Mouse (Mus musculus): Measurements from ENCODE around the gene Adk. TPM values are rescaled to one million over a fixed set of nuclear protein-coding genes. Genes with fewer than 3 reads are reported as not detected.

Gene Adk
- polyA plus RNA-seq, 1 experiment, result 1.0 TPM

GRCm38 (mm10) chr14:21034791-21035190, 17.6 kb upstream of the Adk start:
- peaks cover 91% of the 10 kb centered on the region for H3K36me3 ChIP-seq (ENCODE audit: control insufficient read depth)
- peaks cover 14% of the 10 kb centered on the region for H3K4me1 ChIP-seq (ENCODE audit: control insufficient read depth)
- H3K4me3 ChIP-seq (replicated peaks), result no peak overlapping the region
- no peak for TF ChIP-seq GATA1 (IDR thresholded peaks at IDR 0.05; ENCODE audit: low read length)
- no peak for TF ChIP-seq TAL1 (IDR thresholded peaks at IDR 0.05; ENCODE audit: low read length)
- H3K27me3 ChIP-seq (ENCODE audit: control insufficient read depth), result no peaks in the 10 kb centered on the region
- H3K9me3 ChIP-seq (ENCODE audit: control insufficient read depth, low read length), result no peaks in the 10 kb centered on the region

- no peak overlapping the region for H3K4me3 ChIP-seq (replicated peaks)
- H3K4me1 ChIP-seq (ENCODE audit: control insufficient read depth), result peaks cover 12% of the 10 kb centered on the region
- peaks cover 74% of the 10 kb centered on the region for H3K36me3 ChIP-seq (ENCODE audit: control insufficient read depth)
- TF ChIP-seq GATA1 (IDR thresholded peaks at IDR 0.05; ENCODE audit: low read length) (no peak), TAL1 (IDR thresholded peaks at IDR 0.05; ENCODE audit: low read length) (no peak)
- no peaks in the 10 kb centered on the region for H3K9me3 ChIP-seq (ENCODE audit: control insufficient read depth, low read length)
- no peaks in the 10 kb centered on the region for H3K27me3 ChIP-seq (ENCODE audit: control insufficient read depth)
Measured at GRCm38 (mm10) chr14:21039077-21039476, 13.3 kb upstream of the Adk start.

GRCm38 (mm10) chr14:21039623-21040022, 12.8 kb upstream of the Adk start:
- H3K4me3 ChIP-seq (replicated peaks), result no peak overlapping the region
- peaks cover 12% of the 10 kb centered on the region for H3K4me1 ChIP-seq (ENCODE audit: control insufficient read depth)
- H3K36me3 ChIP-seq (ENCODE audit: control insufficient read depth), result peaks cover 71% of the 10 kb centered on the region
- H3K9me3 ChIP-seq (ENCODE audit: control insufficient read depth, low read length), result no peaks in the 10 kb centered on the region
- TF ChIP-seq GATA1 (IDR thresholded peaks at IDR 0.05; ENCODE audit: low read length), result no peak
- TF ChIP-seq TAL1 (IDR thresholded peaks at IDR 0.05; ENCODE audit: low read length), result no peak
- H3K27me3 ChIP-seq (ENCODE audit: control insufficient read depth), result no peaks in the 10 kb centered on the region

- H3K4me3 ChIP-seq (replicated peaks), result no peak overlapping the region
- H3K27me3 ChIP-seq (ENCODE audit: control insufficient read depth), result no peaks in the 10 kb centered on the region
- TF ChIP-seq GATA1 (IDR thresholded peaks at IDR 0.05; ENCODE audit: low read length) (no peak), TAL1 (IDR thresholded peaks at IDR 0.05; ENCODE audit: low read length) (no peak)
- H3K4me1 ChIP-seq (ENCODE audit: control insufficient read depth), result peaks cover 21% of the 10 kb centered on the region
- H3K36me3 ChIP-seq (ENCODE audit: control insufficient read depth), result peaks cover 24% of the 10 kb centered on the region
- H3K9me3 ChIP-seq (ENCODE audit: control insufficient read depth, low read length), result peaks cover 6% of the 10 kb centered on the region; the same call in 1 of the 2 replicates
Measured at GRCm38 (mm10) chr14:21047840-21048239, 4.5 kb upstream of the Adk start.

- no peaks in the 10 kb centered on the region for H3K27me3 ChIP-seq (ENCODE audit: control insufficient read depth)
- H3K4me3 ChIP-seq (replicated peaks), result no peak overlapping the region
- peaks cover 21% of the 10 kb centered on the region for H3K36me3 ChIP-seq (ENCODE audit: control insufficient read depth)
- TF ChIP-seq GATA1 (IDR thresholded peaks at IDR 0.05; ENCODE audit: low read length) (no peak), TAL1 (IDR thresholded peaks at IDR 0.05; ENCODE audit: low read length) (no peak)
- H3K9me3 ChIP-seq (ENCODE audit: control insufficient read depth, low read length), result peaks cover 6% of the 10 kb centered on the region; the same call in 1 of the 2 replicates
- peaks cover 29% of the 10 kb centered on the region for H3K4me1 ChIP-seq (ENCODE audit: control insufficient read depth)
Measured at GRCm38 (mm10) chr14:21048879-21049278, 3.5 kb upstream of the Adk start.

- Histone ChIP-seq H3K4me1 (ENCODE audit: control insufficient read depth) (peaks cover 35% of the 10 kb centered on the region), H3K36me3 (ENCODE audit: control insufficient read depth) (peaks cover 15% of the 10 kb centered on the region), H3K9me3 (ENCODE audit: control insufficient read depth, low read length) (peaks cover 6% of the 10 kb centered on the region; the same call in 1 of the 2 replicates), H3K4me3 (replicated peaks) (peak overlapping the region; percentile 98), H3K27me3 (ENCODE audit: control insufficient read depth) (no peaks in the 10 kb centered on the region)
- TF ChIP-seq TAL1 (IDR thresholded peaks at IDR 0.05; ENCODE audit: low read length) (no peak), GATA1 (IDR thresholded peaks at IDR 0.05; ENCODE audit: low read length) (no peak)
Measured at GRCm38 (mm10) chr14:21050734-21051133, 1.6 kb upstream of the Adk start.

- peak overlapping the region; percentile 98 for H3K4me3 ChIP-seq (replicated peaks)
- H3K9me3 ChIP-seq (ENCODE audit: control insufficient read depth, low read length), result peaks cover 6% of the 10 kb centered on the region; the same call in 1 of the 2 replicates
- peaks cover 35% of the 10 kb centered on the region for H3K4me1 ChIP-seq (ENCODE audit: control insufficient read depth)
- H3K36me3 ChIP-seq (ENCODE audit: control insufficient read depth), result peaks cover 11% of the 10 kb centered on the region
- no peak for TF ChIP-seq GATA1 (IDR thresholded peaks at IDR 0.05; ENCODE audit: low read length)
- no peak for TF ChIP-seq TAL1 (IDR thresholded peaks at IDR 0.05; ENCODE audit: low read length)
- H3K27me3 ChIP-seq (ENCODE audit: control insufficient read depth), result no peaks in the 10 kb centered on the region
Measured at GRCm38 (mm10) chr14:21051380-21052111, 828 bp upstream of the Adk start.

- H3K36me3 ChIP-seq (ENCODE audit: control insufficient read depth), result peaks cover 11% of the 10 kb centered on the region
- peaks cover 6% of the 10 kb centered on the region; the same call in 1 of the 2 replicates for H3K9me3 ChIP-seq (ENCODE audit: control insufficient read depth, low read length)
- TF ChIP-seq TAL1 (IDR thresholded peaks at IDR 0.05; ENCODE audit: low read length) (no peak), GATA1 (IDR thresholded peaks at IDR 0.05; ENCODE audit: low read length) (no peak)
- H3K4me1 ChIP-seq (ENCODE audit: control insufficient read depth), result peaks cover 35% of the 10 kb centered on the region
- H3K4me3 ChIP-seq (replicated peaks), result peak overlapping the region; percentile 98
- no peaks in the 10 kb centered on the region for H3K27me3 ChIP-seq (ENCODE audit: control insufficient read depth)
Measured at GRCm38 (mm10) chr14:21052781-21053130, 382 bp downstream of the Adk start.

- no peaks in the 10 kb centered on the region for H3K27me3 ChIP-seq (ENCODE audit: control insufficient read depth)
- TF ChIP-seq GATA1 (IDR thresholded peaks at IDR 0.05; ENCODE audit: low read length), result no peak
- no peak for TF ChIP-seq TAL1 (IDR thresholded peaks at IDR 0.05; ENCODE audit: low read length)
- peak overlapping the region; percentile 98 for H3K4me3 ChIP-seq (replicated peaks)
- peaks cover 34% of the 10 kb centered on the region for H3K4me1 ChIP-seq (ENCODE audit: control insufficient read depth)
- H3K36me3 ChIP-seq (ENCODE audit: control insufficient read depth), result peaks cover 11% of the 10 kb centered on the region
- peaks cover 6% of the 10 kb centered on the region; the same call in 1 of the 2 replicates for H3K9me3 ChIP-seq (ENCODE audit: control insufficient read depth, low read length)
Measured at GRCm38 (mm10) chr14:21053151-21053550, 777 bp downstream of the Adk start.

Data from erythroblast, embryonic 14.5 days (primary cell).